Mouse (Mus musculus): ENCODE results near the gene Npffr2. TPM values are rescaled to one million over a fixed set of nuclear protein-coding genes. Genes with fewer than 3 reads are reported as not detected.

The Npffr2 gene
- polyA plus RNA-seq, 1 experiment from 2014 or later: not detected

GRCm38 (mm10) chr5:89592301-89592700 lies 65.1 kb downstream of the Npffr2 start:
- no peaks in the 10 kb centered on the region for H3K9me3 ChIP-seq (ENCODE audit: control insufficient read depth, low read depth, low read length)
- no peak overlapping the region for H3K4me2 ChIP-seq (replicated peaks; ENCODE audit: low read depth, low read length)
- no peak overlapping the region for H3K27ac ChIP-seq (ENCODE audit: low read length)
- H3K36me3 ChIP-seq (ENCODE audit: control insufficient read depth, insufficient read depth, low read length): no peaks in the 10 kb centered on the region
- no peak for ATAC-seq (ENCODE audit: insufficient number of reproducible peaks, insufficient read depth, low FRiP score, low read depth)
- H3K27me3 ChIP-seq (ENCODE audit: control insufficient read depth, insufficient read depth, low read length): no peaks in the 10 kb centered on the region
- H3K4me1 ChIP-seq (ENCODE audit: control insufficient read depth, insufficient read depth, low read length): no peaks in the 10 kb centered on the region
- no peak overlapping the region for H3K9ac ChIP-seq (replicated peaks; ENCODE audit: low read depth, low read length)
- no peak overlapping the region for H3K4me3 ChIP-seq (ENCODE audit: low read depth, low read length)
- 84% methylated on average over 4 of the region's 4 CpGs for WGBS

GRCm38 (mm10) chr5:89611322-89612015 lies 84.2 kb downstream of the Npffr2 start:
- no peak overlapping the region for H3K27ac ChIP-seq (ENCODE audit: low read length)
- no peaks in the 10 kb centered on the region for H3K36me3 ChIP-seq (ENCODE audit: control insufficient read depth, insufficient read depth, low read length)
- no peak overlapping the region for H3K4me3 ChIP-seq (ENCODE audit: low read depth, low read length)
- no peaks in the 10 kb centered on the region for H3K9me3 ChIP-seq (ENCODE audit: control insufficient read depth, low read depth, low read length)
- no peak overlapping the region for H3K4me2 ChIP-seq (replicated peaks; ENCODE audit: low read depth, low read length)
- H3K4me1 ChIP-seq (ENCODE audit: control insufficient read depth, insufficient read depth, low read length): no peaks in the 10 kb centered on the region
- ATAC-seq (ENCODE audit: insufficient number of reproducible peaks, insufficient read depth, low FRiP score, low read depth): no peak
- WGBS: 51% methylated on average over 2 of the region's 2 CpGs
- no peak overlapping the region for H3K9ac ChIP-seq (replicated peaks; ENCODE audit: low read depth, low read length)
- H3K27me3 ChIP-seq (ENCODE audit: control insufficient read depth, insufficient read depth, low read length): no peaks in the 10 kb centered on the region

- Histone ChIP-seq H3K9me3 (ENCODE audit: control insufficient read depth, low read depth, low read length) (no peaks in the 10 kb centered on the region), H3K27me3 (ENCODE audit: control insufficient read depth, insufficient read depth, low read length) (no peaks in the 10 kb centered on the region), H3K4me3 (ENCODE audit: low read depth, low read length) (no peak overlapping the region), H3K36me3 (ENCODE audit: control insufficient read depth, insufficient read depth, low read length) (no peaks in the 10 kb centered on the region), H3K4me2 (replicated peaks; ENCODE audit: low read depth, low read length) (no peak overlapping the region), H3K9ac (replicated peaks; ENCODE audit: low read depth, low read length) (no peak overlapping the region), H3K4me1 (ENCODE audit: control insufficient read depth, insufficient read depth, low read length) (no peaks in the 10 kb centered on the region), H3K27ac (ENCODE audit: low read length) (no peak overlapping the region)
- no peak for ATAC-seq (ENCODE audit: insufficient number of reproducible peaks, insufficient read depth, low FRiP score, low read depth)
- 78% methylated on average over 6 of the region's 6 CpGs for WGBS
These were observed 85.0 kb downstream of the Npffr2 start for GRCm38 (mm10) chr5:89612262-89612661.

GRCm38 (mm10) chr5:89631599-89631998 lies 104.4 kb downstream of the Npffr2 start:
- Histone ChIP-seq H3K27ac (ENCODE audit: low read length) (peak overlapping the region; percentile 67; the same call in 1 of the 2 replicates), H3K27me3 (ENCODE audit: control insufficient read depth, insufficient read depth, low read length) (no peaks in the 10 kb centered on the region), H3K9me3 (ENCODE audit: control insufficient read depth, low read depth, low read length) (no peaks in the 10 kb centered on the region), H3K36me3 (ENCODE audit: control insufficient read depth, insufficient read depth, low read length) (no peaks in the 10 kb centered on the region), H3K4me1 (ENCODE audit: control insufficient read depth, insufficient read depth, low read length) (no peaks in the 10 kb centered on the region), H3K4me2 (replicated peaks; ENCODE audit: low read depth, low read length) (no peak overlapping the region), H3K4me3 (ENCODE audit: low read depth, low read length) (no peak overlapping the region), H3K9ac (replicated peaks; ENCODE audit: low read depth, low read length) (no peak overlapping the region)
- 42% methylated on average over 1 of the region's 1 CpGs for WGBS
- ATAC-seq (ENCODE audit: insufficient number of reproducible peaks, insufficient read depth, low FRiP score, low read depth): no peak

Other genes with a start within 250 kb of the Npffr2 start
- gene Gc, start 69.5 kb upstream of the Npffr2 start, polyA plus RNA-seq (2014; fragmentation: Nextera tagmentation; extraction: Ambion mirVana): 0.36 and 13.0 TPM in 2 replicates

Measured in stomach, embryonic 14.5 days (tissue).